Mouse (Mus musculus): ENCODE results near the gene Tns3. TPM values are rescaled to one million over a fixed set of nuclear protein-coding genes. Genes with fewer than 3 reads are reported as not detected.
A peak's percentile ranks its signal among the peaks of the same experiment; 100 is the strongest.
"Not testable (repeated sequence)": the region's sequence is repeated elsewhere in the genome, so short reads cannot be mapped to it uniquely, and the experiment has no call there.

Tns3 gene
- polyA plus RNA-seq, 1 experiment from 2014 or later = 45.3 TPM

GRCm38 (mm10) chr11:8626715-8627114 lies 37.6 kb downstream of the Tns3 start:
- H3K27me3 ChIP-seq = no peaks in the 10 kb centered on the region
- peaks cover 14% of the 10 kb centered on the region; the same call in 1 of the 2 replicates for H3K36me3 ChIP-seq
- H3K4me3 ChIP-seq = no peak overlapping the region
- WGBS = 64% methylated on average over 6 of the region's 6 CpGs
- no peak overlapping the region for H3K4me2 ChIP-seq (replicated peaks)
- no peaks in the 10 kb centered on the region for H3K9me3 ChIP-seq
- no peak for ATAC-seq (ENCODE audit: low FRiP score, low read depth)
- peaks cover 60% of the 10 kb centered on the region for H3K4me1 ChIP-seq
- H3K9ac ChIP-seq = no peak overlapping the region
- 0 out of 2 replicates have a peak overlapping the region, but pooled peaks have one; percentile 8 for H3K27ac ChIP-seq

GRCm38 (mm10) chr11:8625915-8626604 lies 38.3 kb downstream of the Tns3 start:
- Histone ChIP-seq H3K36me3 (peaks cover 14% of the 10 kb centered on the region; the same call in 1 of the 2 replicates), H3K27me3 (no peaks in the 10 kb centered on the region), H3K4me3 (no peak overlapping the region), H3K4me2 (replicated peaks) (peak overlapping the region; percentile 91), H3K4me1 (peaks cover 67% of the 10 kb centered on the region), H3K27ac (peak overlapping the region; percentile 99), H3K9me3 (no peaks in the 10 kb centered on the region), H3K9ac (no peak overlapping the region)
- no peak for ATAC-seq (ENCODE audit: low FRiP score, low read depth)
- WGBS = 33% methylated on average over 10 of the region's 10 CpGs

DNA sequence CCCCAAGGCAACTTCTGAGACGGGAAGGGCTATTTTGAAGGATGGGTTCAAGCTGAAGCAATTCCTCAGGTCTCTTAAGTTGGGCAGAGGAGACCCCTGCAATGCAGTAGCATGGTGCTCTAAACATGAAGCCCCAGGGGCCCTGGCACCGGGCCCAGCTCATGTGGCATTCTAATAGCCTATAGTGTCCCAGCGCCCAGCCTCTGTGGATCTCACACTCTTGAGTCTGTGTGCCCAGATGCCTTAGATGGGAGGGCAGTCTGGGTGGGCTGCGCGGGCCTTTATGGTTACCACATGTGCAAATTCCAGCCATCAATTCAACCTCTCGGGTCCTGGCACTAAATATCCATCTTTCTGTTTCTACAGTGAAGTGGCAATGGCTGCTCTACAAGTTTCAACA lies 38.9 kb downstream of the Tns3 start:
- H3K9ac ChIP-seq = peak overlapping the region; percentile 97
- 11% methylated on average over 6 of the region's 6 CpGs for WGBS
- H3K4me1 ChIP-seq = peaks cover 73% of the 10 kb centered on the region
- peak overlapping the region; percentile 82 for H3K4me3 ChIP-seq
- peak; percentile 38; the same call in 1 of the 2 replicates for ATAC-seq (ENCODE audit: low FRiP score, low read depth)
- H3K36me3 ChIP-seq = peaks cover 14% of the 10 kb centered on the region; the same call in 1 of the 2 replicates
- peak overlapping the region; percentile 99 for H3K27ac ChIP-seq
- H3K9me3 ChIP-seq = no peaks in the 10 kb centered on the region
- peak overlapping the region; percentile 91 for H3K4me2 ChIP-seq (replicated peaks)
- H3K27me3 ChIP-seq = no peaks in the 10 kb centered on the region

- Histone ChIP-seq H3K4me2 (replicated peaks) (peak overlapping the region; percentile 91), H3K36me3 (peaks cover 10% of the 10 kb centered on the region; the same call in 1 of the 2 replicates), H3K4me3 (peak overlapping the region; percentile 82), H3K9ac (peak overlapping the region; percentile 97), H3K9me3 (no peaks in the 10 kb centered on the region), H3K4me1 (peaks cover 71% of the 10 kb centered on the region), H3K27me3 (no peaks in the 10 kb centered on the region), H3K27ac (peak overlapping the region; percentile 99)
- ATAC-seq (ENCODE audit: low FRiP score, low read depth) = peak; percentile 86
- WGBS = 1% methylated on average over 74 of the region's 74 CpGs
Observed at GRCm38 (mm10) chr11:8624179-8624886, 40.0 kb downstream of the Tns3 start.

DNA sequence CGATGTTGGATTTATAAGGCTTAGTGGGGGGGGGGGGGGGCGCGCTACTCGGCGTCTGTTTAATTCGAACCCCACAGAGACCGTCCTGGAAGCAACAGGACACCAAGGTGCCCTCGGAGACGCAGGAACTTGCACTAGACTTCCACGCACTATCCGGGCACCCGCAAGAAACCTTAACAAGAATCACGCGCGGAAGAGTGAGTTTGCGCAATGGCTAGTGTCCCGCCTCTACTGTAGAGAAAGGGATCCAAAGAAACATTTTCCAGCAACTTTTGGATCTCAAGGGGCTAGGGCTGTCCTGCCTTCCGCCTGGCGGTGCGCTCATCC lies 40.5 kb downstream of the Tns3 start:
- Histone ChIP-seq H3K4me1 (peaks cover 66% of the 10 kb centered on the region), H3K27me3 (no peaks in the 10 kb centered on the region), H3K9me3 (no peaks in the 10 kb centered on the region), H3K4me3 (peak overlapping the region; percentile 82), H3K4me2 (replicated peaks) (peak overlapping the region; percentile 91), H3K36me3 (peaks cover 10% of the 10 kb centered on the region; the same call in 1 of the 2 replicates), H3K9ac (peak overlapping the region; percentile 97), H3K27ac (peak overlapping the region; percentile 99)
- ATAC-seq (ENCODE audit: low FRiP score, low read depth) = no peak
- under 1% methylated on average over 20 of the region's 20 CpGs for WGBS

DNA sequence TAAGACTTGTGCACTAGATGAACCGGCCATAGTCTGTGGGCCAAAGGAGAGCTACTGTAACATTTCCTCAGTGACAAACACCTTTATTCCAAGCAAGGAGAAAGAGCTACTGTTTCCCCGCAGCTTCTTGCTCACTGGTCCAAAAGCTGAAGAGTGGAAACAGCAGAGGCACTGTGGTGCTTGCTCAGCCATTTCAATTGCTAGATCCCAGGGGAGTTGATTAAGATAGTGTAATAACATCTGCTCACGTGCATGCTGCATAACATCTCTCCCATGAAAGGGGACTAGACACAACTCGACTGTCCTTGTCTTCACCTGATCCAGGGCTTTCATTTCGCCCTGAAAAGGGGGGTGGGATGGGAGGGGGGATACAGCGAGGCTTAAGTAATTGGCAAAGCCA lies 41.7 kb downstream of the Tns3 start:
- Histone ChIP-seq H3K27ac (peak overlapping the region; percentile 99), H3K4me2 (replicated peaks) (peak overlapping the region; percentile 91), H3K27me3 (no peaks in the 10 kb centered on the region), H3K36me3 (peaks cover under 1% of the 10 kb centered on the region; the same call in 1 of the 2 replicates), H3K4me3 (peak overlapping the region; percentile 82), H3K9me3 (no peaks in the 10 kb centered on the region), H3K9ac (peak overlapping the region; percentile 97), H3K4me1 (peaks cover 72% of the 10 kb centered on the region)
- 21% methylated on average over 6 of the region's 6 CpGs for WGBS
- ATAC-seq (ENCODE audit: low FRiP score, low read depth) = no peak

- H3K4me1 ChIP-seq = peaks cover 74% of the 10 kb centered on the region
- H3K27ac ChIP-seq; H3K4me2 ChIP-seq (replicated peaks); ATAC-seq (ENCODE audit: low FRiP score, low read depth); H3K9ac ChIP-seq; H3K27me3 ChIP-seq; H3K4me3 ChIP-seq; H3K9me3 ChIP-seq: not testable (repeated sequence)
- 82% methylated on average over 7 of the region's 7 CpGs for WGBS
- peaks cover 14% of the 10 kb centered on the region for H3K36me3 ChIP-seq
Observed at GRCm38 (mm10) chr11:8619111-8619510, 45.2 kb downstream of the Tns3 start.

DNA sequence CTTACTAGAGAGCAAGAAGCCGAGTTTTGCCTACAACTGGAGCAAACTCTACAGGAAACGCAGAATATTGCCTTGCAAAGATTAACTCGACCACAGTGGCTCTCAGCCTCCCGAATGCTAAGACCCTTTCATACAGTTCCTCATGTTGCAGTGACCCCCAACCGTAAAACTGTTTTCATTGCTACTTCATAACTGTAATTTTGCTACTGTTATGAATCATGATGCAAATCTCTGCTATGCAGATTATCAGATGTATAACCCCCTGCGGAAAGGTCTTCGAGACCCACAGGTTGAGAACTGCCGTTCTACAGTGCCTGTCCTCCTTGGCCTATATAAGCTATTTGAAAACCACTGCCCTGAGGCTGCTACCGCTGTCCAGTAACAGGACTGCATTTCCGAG lies 46.0 kb downstream of the Tns3 start:
- no peaks in the 10 kb centered on the region for H3K9me3 ChIP-seq
- H3K4me2 ChIP-seq (replicated peaks) = peak overlapping the region; percentile 36
- H3K27me3 ChIP-seq = no peaks in the 10 kb centered on the region
- no peak overlapping the region for H3K27ac ChIP-seq
- 47% methylated on average over 10 of the region's 10 CpGs for WGBS
- no peak overlapping the region for H3K4me3 ChIP-seq
- H3K4me1 ChIP-seq = peaks cover 74% of the 10 kb centered on the region
- peaks cover 22% of the 10 kb centered on the region for H3K36me3 ChIP-seq
- ATAC-seq (ENCODE audit: low FRiP score, low read depth) = no peak
- H3K9ac ChIP-seq = 0 out of 2 replicates have a peak overlapping the region, but pooled peaks have one; percentile 4

DNA sequence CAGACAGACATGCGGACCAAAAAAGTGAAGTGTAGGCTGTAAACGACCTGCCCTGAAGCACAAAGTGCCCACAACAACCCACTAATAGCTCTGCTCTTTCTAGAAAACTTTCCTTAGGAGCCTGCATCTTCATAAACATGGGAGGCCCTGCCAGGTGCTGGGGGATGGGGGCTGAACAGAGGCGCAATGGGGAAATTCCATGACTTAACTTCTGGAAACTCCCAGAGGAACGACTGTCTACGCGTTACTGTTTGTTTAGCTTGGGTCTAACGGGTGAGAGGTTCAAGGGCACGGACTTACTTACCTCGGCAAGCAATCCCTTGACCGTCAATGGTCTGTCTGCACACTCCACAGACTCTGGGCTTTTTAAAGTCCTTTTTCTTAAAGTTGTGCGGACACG lies 48.9 kb downstream of the Tns3 start:
- WGBS = 51% methylated on average over 12 of the region's 12 CpGs
- no peaks in the 10 kb centered on the region for H3K9me3 ChIP-seq
- no peaks in the 10 kb centered on the region for H3K27me3 ChIP-seq
- peaks cover 55% of the 10 kb centered on the region for H3K4me1 ChIP-seq
- no peak overlapping the region for H3K4me2 ChIP-seq (replicated peaks)
- H3K9ac ChIP-seq = no peak overlapping the region
- ATAC-seq (ENCODE audit: low FRiP score, low read depth) = no peak
- no peak overlapping the region for H3K27ac ChIP-seq
- no peak overlapping the region for H3K4me3 ChIP-seq
- peaks cover 46% of the 10 kb centered on the region for H3K36me3 ChIP-seq

- Histone ChIP-seq H3K27ac (no peak overlapping the region), H3K4me1 (peaks cover 33% of the 10 kb centered on the region), H3K9me3 (no peaks in the 10 kb centered on the region; the same call in 1 of the 2 replicates), H3K4me3 (no peak overlapping the region), H3K4me2 (replicated peaks) (no peak overlapping the region), H3K27me3 (no peaks in the 10 kb centered on the region), H3K36me3 (peaks cover 91% of the 10 kb centered on the region), H3K9ac (no peak overlapping the region)
- WGBS = 41% methylated on average over 7 of the region's 7 CpGs
- no peak for ATAC-seq (ENCODE audit: low FRiP score, low read depth)
Observed at GRCm38 (mm10) chr11:8610456-8610855, 53.9 kb downstream of the Tns3 start.

DNA sequence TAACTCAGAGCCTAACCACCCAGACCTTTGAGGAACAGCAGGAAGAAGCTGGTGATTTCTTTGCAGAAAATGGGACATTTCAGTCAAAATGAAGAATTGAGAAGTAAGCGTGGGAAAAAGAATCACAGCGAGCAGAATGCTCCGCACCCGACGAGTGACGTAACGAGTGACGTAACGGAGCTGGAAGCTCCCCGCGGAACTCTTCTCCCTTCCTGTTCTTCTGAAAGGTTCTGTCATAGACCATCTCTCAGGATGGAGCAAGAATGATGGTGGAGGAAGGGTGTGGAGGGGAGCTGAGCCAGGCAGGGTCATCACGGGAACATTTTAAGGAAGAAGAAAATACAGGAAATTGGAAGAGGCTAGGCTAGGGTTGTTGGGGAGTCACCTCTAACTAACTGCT lies 54.5 kb downstream of the Tns3 start:
- H3K9me3 ChIP-seq = no peaks in the 10 kb centered on the region; the same call in 1 of the 2 replicates
- H3K27ac ChIP-seq = no peak overlapping the region
- H3K4me1 ChIP-seq = peaks cover 30% of the 10 kb centered on the region
- peaks cover 92% of the 10 kb centered on the region for H3K36me3 ChIP-seq
- ATAC-seq (ENCODE audit: low FRiP score, low read depth) = no peak
- no peak overlapping the region for H3K4me2 ChIP-seq (replicated peaks)
- H3K27me3 ChIP-seq = no peaks in the 10 kb centered on the region
- WGBS = 86% methylated on average over 12 of the region's 12 CpGs
- no peak overlapping the region for H3K9ac ChIP-seq
- no peak overlapping the region for H3K4me3 ChIP-seq

GRCm38 (mm10) chr11:8607123-8607522 lies 57.2 kb downstream of the Tns3 start:
- WGBS = 100% methylated on average over 1 of the region's 1 CpGs
- Histone ChIP-seq H3K27me3 (no peaks in the 10 kb centered on the region), H3K4me1 (peaks cover 39% of the 10 kb centered on the region), H3K4me3 (no peak overlapping the region), H3K36me3 (peaks cover 84% of the 10 kb centered on the region), H3K9me3 (no peaks in the 10 kb centered on the region; the same call in 1 of the 2 replicates), H3K4me2 (replicated peaks) (no peak overlapping the region), H3K9ac (no peak overlapping the region), H3K27ac (no peak overlapping the region)
- no peak for ATAC-seq (ENCODE audit: low FRiP score, low read depth)
